In the genomic region with DNA sequence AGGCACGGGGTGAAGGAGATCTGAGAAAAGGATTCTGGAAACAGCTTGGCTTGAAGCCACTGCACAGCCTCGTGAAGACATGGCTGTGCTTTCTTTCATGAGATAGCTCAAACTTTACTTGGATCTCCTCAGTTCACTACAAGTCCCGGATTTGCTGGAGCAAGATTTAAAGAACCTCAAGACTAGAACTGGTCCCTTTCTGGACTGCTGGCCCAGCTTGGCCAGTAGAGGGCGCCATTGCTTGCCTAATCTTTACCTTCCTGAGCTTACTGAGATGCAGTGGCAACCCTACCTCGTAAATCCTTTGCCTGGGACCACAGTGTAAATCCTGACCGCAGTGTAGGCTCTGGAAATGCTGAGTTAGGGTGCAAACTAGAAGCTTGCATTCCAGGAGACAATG, we compare ENCODE assay signal across 8 mouse cellular contexts. TPM values are rescaled to one million over a fixed set of nuclear protein-coding genes. Genes with fewer than 3 reads are reported as not detected.
DNase-seq lines count a peak whose midpoint lies in the region; ATAC-seq and TF ChIP-seq lines count a peak whose summit lies in the region.

No protein-coding gene starts in this region.

- TF ChIP-seq POLR2A in small intestine, adult 2 months (IDR thresholded peaks at IDR 0.05; ENCODE audit: low read depth, low read length): no peak

- H3K4me2 ChIP-seq in forebrain, embryonic 12.5 days: no peak overlapping the region

- H3K9ac ChIP-seq in forebrain, embryonic 12.5 days: no peak overlapping the region

- no peaks in the 10 kb centered on the region for H3K36me3 ChIP-seq in forebrain, embryonic 10.5 days (replicated peaks)
- H3K36me3 ChIP-seq in forebrain, embryonic 12.5 days (replicated peaks): no peaks in the 10 kb centered on the region
- no peaks in the 10 kb centered on the region for H3K36me3 ChIP-seq in small intestine, adult 2 months (ENCODE audit: control insufficient read depth, insufficient read depth, low read length)

- no peaks in the 10 kb centered on the region for H3K27me3 ChIP-seq in forebrain, embryonic 10.5 days (ENCODE audit: poor library complexity, severe bottlenecking)
- peaks cover 3% of the 10 kb centered on the region; the same call in 1 of the 2 replicates for H3K27me3 ChIP-seq in forebrain, embryonic 12.5 days
- H3K27me3 ChIP-seq in small intestine, adult 2 months (ENCODE audit: control insufficient read depth, insufficient read depth, low read length): no peaks in the 10 kb centered on the region

- H3K27ac ChIP-seq in forebrain, embryonic 10.5 days: no peak overlapping the region
- H3K27ac ChIP-seq in forebrain, embryonic 12.5 days: no peak overlapping the region
- H3K27ac ChIP-seq in small intestine, adult 2 months (ENCODE audit: insufficient read depth, low read depth, low read length): no peak overlapping the region

- no peaks in the 10 kb centered on the region for H3K4me1 ChIP-seq in forebrain, embryonic 10.5 days
- no peaks in the 10 kb centered on the region for H3K4me1 ChIP-seq in forebrain, embryonic 12.5 days
- no peaks in the 10 kb centered on the region; the same call in 1 of the 2 replicates for H3K4me1 ChIP-seq in small intestine, adult 2 months (ENCODE audit: control insufficient read depth, insufficient read depth, insufficient read length, low read length)

- 35% methylated on average over 6 of the region's 6 CpGs for WGBS in forebrain, embryonic 10.5 days
- WGBS in forebrain, embryonic 12.5 days: 29% methylated on average over 6 of the region's 6 CpGs
- 22% methylated on average over 6 of the region's 6 CpGs for WGBS in small intestine, adult 2 months

- no peak overlapping the region for H3K4me3 ChIP-seq in forebrain, embryonic 10.5 days
- H3K4me3 ChIP-seq in forebrain, embryonic 12.5 days (replicated peaks): no peak overlapping the region
- H3K4me3 ChIP-seq in small intestine, adult 2 months (ENCODE audit: low read depth, low read length): no peak overlapping the region

- no peaks in the 10 kb centered on the region for H3K9me3 ChIP-seq in forebrain, embryonic 10.5 days
- no peaks in the 10 kb centered on the region for H3K9me3 ChIP-seq in forebrain, embryonic 12.5 days

- peak; percentile 92; the same call in 1 of the 2 replicates for TF ChIP-seq CTCF in small intestine, adult 2 months (IDR thresholded peaks at IDR 0.05; ENCODE audit: extremely low read depth, insufficient read length, insufficient replicate concordance, low read depth, low read length)

- DNase-seq in forebrain, embryonic 10.5 days (ENCODE audit: extremely low spot score, low spot score): peak; percentile 74
- peak; percentile 47 for DNase-seq in T-cell, adult 2 months (ENCODE audit: low spot score)
- peak; percentile 66 to 70 for DNase-seq in cerebellum, postnatal 36 days
- DNase-seq in layer of hippocampus, adult 9-10 months (ENCODE audit: low spot score): peak; percentile 58
- DNase-seq in lung, postnatal 36 days: peak; percentile 73

- ATAC-seq in forebrain, embryonic 12.5 days (ENCODE audit: low FRiP score): no peak
- ATAC-seq in granulocyte monocyte progenitor cell, adult 5-6 weeks (replicated peaks; ENCODE audit: poor library complexity, severe bottlenecking): peak; percentile 55; the same call in 1 of the 2 replicates

RNA-seq across cellular contexts. Expression of a gene that starts 6.7 kb away (rescaled TPM):
- 0.04 TPM in 2 replicates for polyA plus RNA-seq in forebrain, embryonic 10.5 days (2016; fragmentation: Nextera tagmentation; extraction: Ambion mirVana)
- polyA plus RNA-seq in forebrain, embryonic 12.5 days (2016; fragmentation: Nextera tagmentation; extraction: Ambion mirVana): 0.03 and 0.04 TPM in 2 replicates
- not detected in 2 replicates for total RNA-seq in granulocyte monocyte progenitor cell, adult 5-6 weeks (2014; fragmentation: Nextera tagmentation)
- 0.04 TPM in 1 of 2 replicates, not detected in the other for total RNA-seq in granulocyte monocyte progenitor cell, adult 5-6 weeks (2017)
- polyA plus RNA-seq in small intestine, adult 2 months (2012; rRNA removed): not detected in 2 replicates

RNA-seq across cellular contexts. Expression of a gene that starts 15.0 kb away (rescaled TPM):
- 0.10 TPM in 1 of 2 replicates, not detected in the other for polyA plus RNA-seq in forebrain, embryonic 10.5 days (2016; fragmentation: Nextera tagmentation; extraction: Ambion mirVana)
- not detected in 2 replicates for polyA plus RNA-seq in forebrain, embryonic 12.5 days (2016; fragmentation: Nextera tagmentation; extraction: Ambion mirVana)
- total RNA-seq in granulocyte monocyte progenitor cell, adult 5-6 weeks (2014; fragmentation: Nextera tagmentation): not detected in 2 replicates
- total RNA-seq in granulocyte monocyte progenitor cell, adult 5-6 weeks (2017): not detected in 2 replicates
- polyA plus RNA-seq in small intestine, adult 2 months (2012; rRNA removed): 0.06 and 0.13 TPM in 2 replicates

RNA-seq across cellular contexts. Expression of a gene that starts 23.4 kb away (rescaled TPM):
- polyA plus RNA-seq in forebrain, embryonic 10.5 days (2016; fragmentation: Nextera tagmentation; extraction: Ambion mirVana): 0.19 and 0.22 TPM in 2 replicates
- 0.27 TPM in 1 of 2 replicates, not detected in the other for polyA plus RNA-seq in forebrain, embryonic 12.5 days (2016; fragmentation: Nextera tagmentation; extraction: Ambion mirVana)
- total RNA-seq in granulocyte monocyte progenitor cell, adult 5-6 weeks (2014; fragmentation: Nextera tagmentation): not detected in 2 replicates
- total RNA-seq in granulocyte monocyte progenitor cell, adult 5-6 weeks (2017): not detected in 2 replicates
- polyA plus RNA-seq in small intestine, adult 2 months (2012; rRNA removed): 7.3 and 11.0 TPM in 2 replicates
